Mouse (Mus musculus) heart, embryonic 13.5 days (tissue): ENCODE data around the gene Chga. TPM values are rescaled to one million over a fixed set of nuclear protein-coding genes. Genes with fewer than 3 reads are reported as not detected.

Experiments
- ATAC-seq: fragments of 200-750 bp; cut with Nextera tagmentation; 2 replicates; pipeline ENCODE4 v1.8.0; 2017; ENCODE audit warnings: moderate TSS enrichment; ENCODE audit not compliant: insufficient number of reproducible peaks, low FRiP score, low TSS enrichment; ENCODE audit errors: extremely low read depth
- H3K27ac ChIP-seq: fragments of 300-500 bp; sonication (generic); replicated peaks from 2 replicates; pipeline ENCODE4 v1.5.1; 2015; ENCODE audit warnings: moderate library complexity, mild to moderate bottlenecking, inconsistent platforms
- H3K27me3 ChIP-seq: fragments of 300-500 bp; sonication (generic); replicated peaks from 2 replicates; pipeline ENCODE4 v1.6.1; 2015; ENCODE audit warnings: mild to moderate bottlenecking, inconsistent platforms
- H3K36me3 ChIP-seq: fragments of 300-500 bp; sonication (generic); 2 replicates; pipeline ENCODE4 v1.6.1; 2015; ENCODE audit warnings: mild to moderate bottlenecking, inconsistent platforms
- H3K4me1 ChIP-seq: fragments of 300-500 bp; sonication (generic); 2 replicates; pipeline ENCODE4 v1.6.1; 2015; ENCODE audit warnings: inconsistent platforms
- H3K4me2 ChIP-seq: fragments of 300-500 bp; sonication (generic); 2 replicates; pipeline ENCODE4 v1.6.1; 2015; ENCODE audit warnings: inconsistent platforms, mild to moderate bottlenecking, moderate library complexity
- H3K4me3 ChIP-seq: fragments of 300-500 bp; sonication (generic); 2 replicates; pipeline ENCODE4 v1.5.1; 2015; ENCODE audit warnings: moderate library complexity, mild to moderate bottlenecking, inconsistent platforms
- H3K9ac ChIP-seq: fragments of 300-500 bp; sonication (generic); 2 replicates; pipeline ENCODE4 v1.6.1; 2015; ENCODE audit warnings: inconsistent platforms, mild to moderate bottlenecking, moderate library complexity
- H3K9me3 ChIP-seq: fragments of 300-500 bp; sonication (generic); 2 replicates; pipeline ENCODE4 v1.6.1; 2016; ENCODE audit warnings: inconsistent platforms
- WGBS: fragments of 180-500 bp; shearing (Covaris S2); methylation state at CpG from one replicate; pipeline ENCODE4 v1.1.7; 2015; ENCODE audit warnings: mixed read lengths; 5-methylcytosine and 5-hydroxymethylcytosine counted together
- polyA plus RNA-seq: library from polyadenylated mRNA; unstranded; fragments of >200 nt; fragmentation: Nextera tagmentation; extraction: Ambion mirVana; gene quantifications from 2 replicates; pipeline ENCODE4 v1.2.1, GENCODE M21; 2015

Gene Chga
- polyA plus RNA-seq, 1 experiment from 2014 or later: 0.84 TPM

DNA sequence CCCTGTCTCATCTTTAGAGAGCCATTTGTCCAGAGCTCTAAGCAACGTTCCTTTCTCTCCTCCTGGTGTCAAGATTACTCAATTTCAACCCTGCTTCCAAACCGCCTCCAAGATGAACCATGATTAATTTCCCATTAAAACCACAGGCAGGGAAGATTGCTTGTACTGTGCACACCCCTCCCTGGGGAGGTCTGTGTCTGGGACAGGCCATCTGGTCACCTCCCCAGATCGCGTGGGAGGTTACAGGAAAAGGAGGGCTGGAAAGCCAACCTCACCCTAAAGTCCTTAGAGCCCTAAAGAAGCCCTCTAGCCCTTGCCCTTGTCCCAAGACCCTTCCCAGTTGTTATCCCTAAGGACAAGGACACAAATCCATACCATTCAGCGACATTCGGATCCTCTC, 45.6 kb downstream of the Chga start:
- Histone ChIP-seq H3K27ac (no peak overlapping the region), H3K27me3 (no peaks in the 10 kb centered on the region), H3K4me1 (peaks cover 49% of the 10 kb centered on the region), H3K4me2 (no peak overlapping the region), H3K9ac (no peak overlapping the region), H3K4me3 (no peak overlapping the region), H3K36me3 (peaks cover 3% of the 10 kb centered on the region), H3K9me3 (peaks cover 6% of the 10 kb centered on the region; the same call in 1 of the 2 replicates)
- WGBS: 77% methylated on average over 6 of the region's 6 CpGs
- no peak for ATAC-seq

DNA sequence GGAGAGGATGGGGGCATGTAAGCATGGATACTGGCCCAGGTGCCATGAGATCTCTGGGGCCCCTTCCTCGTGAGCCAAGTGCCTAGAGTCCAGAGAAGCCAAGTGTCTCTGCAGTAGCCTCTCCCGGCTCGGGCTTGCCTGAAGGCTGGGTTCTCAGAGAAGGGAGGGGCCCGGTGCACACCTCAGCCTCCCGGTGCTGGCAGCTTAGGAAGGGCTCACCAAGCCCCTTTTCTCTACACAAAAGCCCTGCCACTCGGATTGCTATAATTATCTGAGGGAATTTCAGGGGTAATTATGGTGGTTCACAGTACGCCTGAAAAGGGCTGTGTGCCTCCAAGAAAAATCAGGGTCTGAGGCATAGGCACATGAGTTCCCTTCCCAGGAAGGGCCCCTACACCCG, 47.1 kb downstream of the Chga start:
- WGBS: 46% methylated on average over 8 of the region's 8 CpGs
- Histone ChIP-seq H3K4me2 (no peak overlapping the region), H3K9ac (no peak overlapping the region; the same call in 1 of the 2 replicates), H3K27me3 (no peaks in the 10 kb centered on the region), H3K4me3 (no peak overlapping the region), H3K9me3 (peaks cover 6% of the 10 kb centered on the region; the same call in 1 of the 2 replicates), H3K36me3 (peaks cover 3% of the 10 kb centered on the region), H3K4me1 (peaks cover 40% of the 10 kb centered on the region), H3K27ac (no peak overlapping the region)
- no peak for ATAC-seq

DNA sequence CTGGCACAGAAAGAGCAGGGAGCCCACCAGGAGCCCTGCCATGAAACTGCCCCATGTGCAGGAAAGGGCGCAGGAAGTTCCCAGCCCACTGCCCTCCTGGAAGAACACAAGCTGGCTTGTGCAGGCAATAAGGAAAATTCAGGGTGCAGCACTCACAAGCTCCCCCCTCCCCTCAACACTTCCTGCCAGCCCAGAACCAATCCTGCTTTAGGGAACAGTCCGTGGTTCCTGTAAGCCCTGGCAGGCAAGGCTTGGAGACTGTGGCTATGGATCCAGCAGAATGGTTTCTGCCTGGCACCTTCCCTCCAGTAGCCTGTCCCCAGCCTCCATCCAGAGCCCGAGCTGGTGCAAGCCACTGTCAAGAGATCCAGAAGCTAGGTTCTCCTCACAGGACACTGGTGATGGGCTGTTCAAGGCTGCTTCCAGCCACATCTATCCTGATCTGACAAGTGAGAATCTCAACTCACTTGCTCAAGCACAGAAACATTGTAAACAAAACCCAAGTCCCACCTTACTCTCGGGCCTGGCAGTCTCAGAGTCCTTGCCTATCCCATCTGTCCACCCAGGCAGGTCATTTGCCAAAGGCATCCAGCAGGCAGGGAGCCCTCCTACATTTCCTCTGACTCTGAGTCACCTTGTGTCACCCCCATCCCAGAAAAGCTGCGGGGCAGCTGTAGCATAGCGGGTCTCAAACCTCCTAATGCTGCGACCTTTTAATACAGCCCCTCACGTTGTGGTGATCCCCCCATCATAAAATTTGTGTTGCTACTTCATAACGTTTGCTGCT, 47.7 kb downstream of the Chga start:
- H3K4me1 ChIP-seq: peaks cover 39% of the 10 kb centered on the region
- no peak overlapping the region for H3K27ac ChIP-seq

DNA sequence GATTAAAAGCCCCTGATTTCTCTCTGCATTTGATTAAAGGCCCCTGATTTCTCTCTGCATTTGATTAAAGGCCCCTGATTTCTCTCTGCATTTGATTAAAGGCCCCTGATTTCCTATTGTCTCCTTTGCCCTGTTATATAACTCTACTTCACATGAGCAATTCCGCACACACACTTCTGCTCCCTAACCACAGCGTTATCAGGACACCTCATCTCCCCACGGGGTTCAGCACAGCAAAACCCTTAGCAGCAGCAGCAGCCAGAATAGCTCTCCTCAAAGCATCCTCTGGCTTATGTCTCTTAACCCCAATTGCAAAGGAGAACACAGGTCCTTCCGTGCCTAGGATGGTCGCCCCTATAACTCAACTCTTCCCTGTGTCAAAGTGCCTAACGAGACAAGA, 50.8 kb downstream of the Chga start:
- no peak overlapping the region for H3K4me3 ChIP-seq
- H3K9me3 ChIP-seq: no peaks in the 10 kb centered on the region
- H3K36me3 ChIP-seq: peaks cover 3% of the 10 kb centered on the region
- WGBS: 82% methylated on average over 6 of the region's 6 CpGs
- H3K9ac ChIP-seq: no peak overlapping the region
- H3K27me3 ChIP-seq: no peaks in the 10 kb centered on the region
- no peak for ATAC-seq
- H3K4me2 ChIP-seq: no peak overlapping the region
- H3K4me1 ChIP-seq: peaks cover 38% of the 10 kb centered on the region
- no peak overlapping the region for H3K27ac ChIP-seq

More for the DNA sequence above, 47.7 kb downstream of the Chga start:
- H3K4me3 ChIP-seq: no peak overlapping the region
- H3K4me2 ChIP-seq: no peak overlapping the region
- no peaks in the 10 kb centered on the region for H3K27me3 ChIP-seq
- ATAC-seq: no peak
- H3K9ac ChIP-seq: no peak overlapping the region; the same call in 1 of the 2 replicates
- 76% methylated on average over 9 of the region's 9 CpGs for WGBS
- peaks cover 6% of the 10 kb centered on the region; the same call in 1 of the 2 replicates for H3K9me3 ChIP-seq
- H3K36me3 ChIP-seq: peaks cover 3% of the 10 kb centered on the region

DNA sequence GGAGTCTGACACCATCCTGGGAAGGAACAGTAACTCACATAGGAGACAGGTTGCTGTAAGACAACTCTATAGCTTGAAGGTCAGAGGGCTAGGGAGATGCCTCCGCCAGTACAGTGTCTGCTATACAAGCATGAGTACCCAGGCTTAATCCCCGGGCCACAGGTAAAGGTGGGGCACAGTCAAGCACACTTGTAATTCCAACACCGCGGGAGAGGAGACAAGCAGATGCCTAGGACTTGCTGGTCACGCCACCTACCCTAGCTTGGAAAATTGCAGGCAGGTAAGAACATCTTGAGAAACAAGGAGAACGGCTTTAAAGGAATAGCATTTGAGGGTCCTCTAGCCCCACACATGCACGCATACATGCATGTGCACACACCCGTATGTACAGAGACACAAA, 52.3 kb downstream of the Chga start:
- peaks cover 32% of the 10 kb centered on the region for H3K4me1 ChIP-seq
- peaks cover 3% of the 10 kb centered on the region for H3K36me3 ChIP-seq
- ATAC-seq: no peak
- H3K4me2 ChIP-seq: no peak overlapping the region
- H3K27ac ChIP-seq: no peak overlapping the region
- H3K9ac ChIP-seq: no peak overlapping the region
- H3K27me3 ChIP-seq: no peaks in the 10 kb centered on the region
- no peaks in the 10 kb centered on the region for H3K9me3 ChIP-seq
- H3K4me3 ChIP-seq: no peak overlapping the region
- WGBS: 83% methylated on average over 8 of the region's 8 CpGs

DNA sequence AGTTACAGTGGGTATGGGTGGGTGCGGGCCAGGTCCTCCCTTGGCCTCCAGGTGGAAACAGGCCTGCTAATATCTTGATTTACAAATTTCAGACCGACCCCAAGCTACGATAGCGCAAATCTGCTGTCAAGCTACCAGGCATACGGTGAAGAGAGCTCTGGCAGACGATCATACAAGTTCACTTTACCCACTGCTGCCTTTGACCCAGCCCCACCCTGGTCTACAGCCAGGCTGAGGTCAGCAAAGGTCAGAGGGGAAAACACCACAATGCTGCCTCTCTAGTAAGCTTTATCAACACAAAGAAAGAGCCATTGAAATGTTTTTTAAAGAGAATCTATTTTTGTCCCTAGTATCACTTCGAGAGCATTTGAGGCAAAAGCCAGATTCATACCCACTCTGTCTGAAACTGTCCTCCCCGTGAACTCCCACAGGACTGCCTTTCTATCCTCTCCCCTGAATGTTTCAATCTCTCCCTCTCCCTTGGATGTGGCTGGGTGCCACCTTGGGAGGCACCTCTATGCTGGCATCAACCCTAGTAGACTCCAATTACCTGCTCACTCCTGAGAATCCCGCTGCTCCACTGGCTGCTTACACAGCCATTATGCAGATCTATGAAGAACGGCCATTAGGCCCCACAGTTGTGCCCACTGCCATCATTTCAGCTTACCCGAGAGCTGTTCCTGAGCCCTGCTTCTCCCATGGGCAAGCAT, 53.2 kb downstream of the Chga start:
- Histone ChIP-seq H3K9me3 (no peaks in the 10 kb centered on the region), H3K27ac (no peak overlapping the region)
- no peak for ATAC-seq

DNA sequence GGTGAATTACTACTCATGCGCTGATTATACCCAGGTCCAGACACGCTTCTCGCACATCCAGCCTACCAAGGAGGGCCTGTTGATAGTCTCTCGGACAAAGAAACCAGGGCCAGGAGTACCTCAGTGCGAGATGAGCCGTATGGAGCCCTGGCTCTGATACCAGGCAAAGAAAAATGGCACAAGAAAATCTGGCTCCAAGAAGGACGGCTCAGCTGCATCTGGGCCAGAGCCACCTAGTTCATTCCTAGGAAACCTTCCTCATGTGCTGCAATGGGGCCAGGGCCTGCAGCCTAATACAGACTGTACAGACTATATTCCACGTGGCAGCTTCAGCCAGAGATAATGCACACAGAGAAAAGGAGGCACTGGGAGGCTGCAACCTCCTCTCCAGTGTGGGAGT, 56.2 kb downstream of the Chga start:
- peaks cover 26% of the 10 kb centered on the region for H3K4me1 ChIP-seq
- no peak overlapping the region for H3K27ac ChIP-seq
- H3K9ac ChIP-seq: no peak overlapping the region
- H3K27me3 ChIP-seq: no peaks in the 10 kb centered on the region
- no peaks in the 10 kb centered on the region for H3K9me3 ChIP-seq
- H3K4me2 ChIP-seq: no peak overlapping the region
- 83% methylated on average over 8 of the region's 8 CpGs for WGBS
- no peak overlapping the region for H3K4me3 ChIP-seq
- H3K36me3 ChIP-seq: no peaks in the 10 kb centered on the region
- ATAC-seq: no peak

More for the DNA sequence above, 53.2 kb downstream of the Chga start:
- 58% methylated on average over 11 of the region's 11 CpGs for WGBS
- Histone ChIP-seq H3K27me3 (no peaks in the 10 kb centered on the region), H3K4me3 (no peak overlapping the region), H3K9ac (no peak overlapping the region), H3K4me1 (peaks cover 26% of the 10 kb centered on the region), H3K36me3 (peaks cover 3% of the 10 kb centered on the region), H3K4me2 (no peak overlapping the region)

DNA sequence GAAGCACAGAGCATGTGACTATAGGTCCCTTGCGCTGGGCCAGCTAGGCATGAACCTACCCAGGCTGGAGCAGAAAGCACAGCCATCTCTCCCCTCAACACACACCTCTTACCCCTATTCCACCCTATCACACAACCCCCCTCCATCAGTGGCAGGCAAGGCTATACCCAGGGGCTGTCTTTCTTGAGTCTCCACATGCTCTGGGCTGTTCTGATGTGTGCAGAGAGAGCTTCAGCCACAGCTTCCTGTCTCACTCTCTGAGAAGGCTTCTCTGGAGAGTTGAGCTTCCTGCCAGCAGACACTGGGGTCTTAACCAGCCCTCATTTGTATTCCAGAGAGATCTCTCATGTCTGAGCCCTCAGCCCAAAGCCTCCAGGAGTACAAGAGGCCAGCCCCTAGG, 57.7 kb downstream of the Chga start:
- ATAC-seq: no peak
- Histone ChIP-seq H3K27ac (no peak overlapping the region), H3K9ac (no peak overlapping the region), H3K36me3 (no peaks in the 10 kb centered on the region), H3K4me1 (peaks cover 34% of the 10 kb centered on the region), H3K4me3 (no peak overlapping the region), H3K4me2 (no peak overlapping the region), H3K9me3 (no peaks in the 10 kb centered on the region), H3K27me3 (no peaks in the 10 kb centered on the region)
- 76% methylated on average over 1 of the region's 1 CpGs for WGBS

DNA sequence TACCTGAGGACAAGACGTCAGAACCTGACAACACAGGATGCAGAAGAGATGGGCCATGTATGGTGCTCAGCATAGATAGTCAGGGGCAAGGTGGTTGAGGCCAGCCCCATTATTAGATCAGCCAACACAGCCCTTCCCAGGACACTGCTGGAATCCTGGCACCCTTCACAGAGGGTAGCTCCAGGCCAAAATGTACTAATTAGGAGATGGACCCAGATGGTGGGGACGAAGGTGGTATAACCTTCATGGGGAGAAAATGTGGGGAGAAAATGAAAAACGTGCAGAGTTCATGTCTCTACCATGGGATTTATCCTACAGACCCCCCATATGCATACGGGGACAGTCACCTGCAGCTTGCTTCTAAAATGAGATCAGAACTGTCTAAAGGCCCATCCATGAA, 58.6 kb downstream of the Chga start:
- Histone ChIP-seq H3K4me3 (no peak overlapping the region), H3K27ac (no peak overlapping the region), H3K9me3 (no peaks in the 10 kb centered on the region), H3K27me3 (no peaks in the 10 kb centered on the region), H3K4me1 (peaks cover 25% of the 10 kb centered on the region), H3K9ac (no peak overlapping the region), H3K36me3 (no peaks in the 10 kb centered on the region), H3K4me2 (no peak overlapping the region)
- no peak for ATAC-seq
- 75% methylated on average over 4 of the region's 4 CpGs for WGBS
